Mouse (Mus musculus) heart, embryonic 12.5 days (tissue): ENCODE measurements around the gene Limd1. TPM values are rescaled to one million over a fixed set of nuclear protein-coding genes. Genes with fewer than 3 reads are reported as not detected.
A peak's percentile ranks its signal among the peaks of the same experiment; 100 is the strongest.

Source experiments
- ATAC-seq: fragments of 200-750 bp; cut with Nextera tagmentation; 2 replicates; pipeline ENCODE4 v1.8.0; 2017; ENCODE audit warnings: moderate TSS enrichment, moderate library complexity; ENCODE audit not compliant: insufficient number of reproducible peaks, low FRiP score
- H3K27ac ChIP-seq: fragments of 300-500 bp; sonication (generic); 2 replicates; pipeline ENCODE4 v1.5.1; 2016; ENCODE audit warnings: mild to moderate bottlenecking, moderate library complexity; ENCODE audit not compliant: poor library complexity, severe bottlenecking
- H3K27me3 ChIP-seq: fragments of 300-500 bp; sonication (generic); replicated peaks from 2 replicates; pipeline ENCODE4 v1.6.1; 2016; ENCODE audit warnings: mild to moderate bottlenecking, moderate library complexity
- H3K36me3 ChIP-seq: fragments of 300-500 bp; sonication (generic); 2 replicates; pipeline ENCODE4 v1.6.1; 2016; ENCODE audit warnings: mild to moderate bottlenecking, moderate library complexity
- H3K4me1 ChIP-seq: fragments of 300-500 bp; sonication (generic); replicated peaks from 2 replicates; pipeline ENCODE4 v1.6.1; 2016; ENCODE audit warnings: mild to moderate bottlenecking
- H3K4me2 ChIP-seq: fragments of 300-500 bp; sonication (generic); 2 replicates; pipeline ENCODE4 v1.6.1; 2016; ENCODE audit warnings: mild to moderate bottlenecking, moderate library complexity
- H3K4me3 ChIP-seq: fragments of 300-500 bp; sonication (generic); 2 replicates; pipeline ENCODE4 v1.5.1; 2016; ENCODE audit warnings: mild to moderate bottlenecking
- H3K9ac ChIP-seq: fragments of 300-500 bp; sonication (generic); 2 replicates; pipeline ENCODE4 v1.6.1; 2016; ENCODE audit warnings: mild to moderate bottlenecking, moderate library complexity
- H3K9me3 ChIP-seq: fragments of 300-500 bp; sonication (generic); replicated peaks from 2 replicates; pipeline ENCODE4 v1.6.1; 2016; ENCODE audit warnings: mild to moderate bottlenecking, moderate library complexity
- WGBS: fragments of 180-500 bp; shearing (Covaris S2); methylation state at CpG from one replicate; pipeline ENCODE4 v1.1.7; 2016; 5-methylcytosine and 5-hydroxymethylcytosine counted together
- polyA plus RNA-seq: library from polyadenylated mRNA; unstranded; fragments of >200 nt; fragmentation: Nextera tagmentation; extraction: Ambion mirVana; gene quantifications from 2 replicates; pipeline ENCODE4 v1.2.1, GENCODE M21; 2016

Gene Limd1
- polyA plus RNA-seq, 1 experiment from 2014 or later: 37.8 TPM

DNA sequence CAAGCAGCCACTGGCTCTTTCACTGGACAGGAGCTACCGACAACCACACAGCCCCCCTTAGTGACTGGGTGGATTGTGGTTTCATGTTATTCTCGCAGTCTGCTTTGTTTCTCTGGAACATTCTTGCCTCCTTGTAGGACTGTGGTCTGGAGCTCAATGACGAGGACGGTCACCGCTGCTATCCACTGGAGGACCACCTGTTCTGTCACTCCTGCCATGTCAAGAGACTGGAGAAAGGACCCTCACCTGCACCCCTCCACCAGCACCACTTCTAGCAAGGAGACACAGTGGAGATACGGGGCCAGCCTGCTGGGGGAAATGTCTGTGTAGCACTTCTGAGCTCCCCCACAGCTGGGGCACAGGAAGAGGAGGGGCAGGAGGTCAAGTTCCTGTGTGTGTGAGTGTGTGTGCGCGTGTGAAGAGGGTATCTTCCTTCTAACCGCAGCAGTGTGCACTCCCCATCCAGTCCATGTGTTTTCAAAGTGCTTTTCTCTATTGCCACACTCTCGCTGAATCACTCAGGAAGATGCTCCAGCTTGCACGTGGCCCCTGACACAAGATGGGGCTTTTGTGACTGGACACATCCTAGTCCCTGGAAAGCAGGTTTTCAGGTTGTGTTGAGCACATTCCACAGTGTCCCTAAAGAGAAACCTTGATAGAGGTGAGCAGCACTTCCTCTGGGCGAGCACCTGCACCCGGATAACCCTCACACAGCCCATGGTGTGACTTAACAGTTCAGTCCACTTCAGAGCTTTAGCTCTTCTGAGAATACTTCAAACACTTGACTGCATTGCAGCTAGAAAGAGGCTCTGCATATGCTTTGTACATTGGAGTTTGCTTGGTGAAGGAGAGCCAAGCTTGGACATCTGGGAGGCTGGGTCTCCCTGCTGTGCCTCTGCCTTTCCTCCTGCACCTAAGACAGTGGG, 40.7 kb downstream of the Limd1 start:
- Histone ChIP-seq H3K27ac (no peak overlapping the region; the same call in 1 of the 2 replicates), H3K4me1 (peaks cover 7% of the 10 kb centered on the region), H3K4me2 (no peak overlapping the region), H3K27me3 (no peaks in the 10 kb centered on the region), H3K9me3 (no peaks in the 10 kb centered on the region), H3K9ac (0 out of 2 replicates have a peak overlapping the region, but pooled peaks have one; percentile 42), H3K4me3 (no peak overlapping the region), H3K36me3 (peaks cover 52% of the 10 kb centered on the region)
- ATAC-seq: peak; percentile 59; the same call in 1 of the 2 replicates
- WGBS: 75% methylated on average over 13 of the region's 13 CpGs

DNA sequence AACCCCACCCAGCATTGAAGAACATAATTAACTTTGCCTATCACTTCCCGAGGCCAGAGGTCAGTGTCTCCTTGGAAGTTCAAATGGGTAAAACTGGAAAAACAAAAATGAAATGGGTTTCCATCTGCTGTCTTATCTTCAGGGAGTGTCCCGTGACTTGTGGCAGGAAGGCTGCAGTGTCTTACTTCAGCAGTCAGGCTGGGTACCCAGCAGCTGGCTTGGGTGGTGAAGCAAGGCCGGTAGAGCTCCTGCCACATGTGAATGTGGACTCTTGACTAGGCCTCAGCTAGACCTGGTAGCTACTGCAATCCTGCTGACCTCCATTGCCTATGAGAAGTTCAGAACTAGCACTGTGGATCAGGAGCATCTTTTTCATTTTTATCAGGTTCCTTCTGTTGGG, 42.2 kb downstream of the Limd1 start:
- H3K4me2 ChIP-seq: no peak overlapping the region
- H3K9me3 ChIP-seq: no peaks in the 10 kb centered on the region
- H3K27me3 ChIP-seq: no peaks in the 10 kb centered on the region
- peaks cover 49% of the 10 kb centered on the region for H3K36me3 ChIP-seq
- no peak overlapping the region for H3K4me3 ChIP-seq
- no peak for ATAC-seq
- H3K9ac ChIP-seq: no peak overlapping the region
- WGBS: 57% methylated on average over 3 of the region's 3 CpGs
- no peak overlapping the region for H3K27ac ChIP-seq
- peaks cover 7% of the 10 kb centered on the region for H3K4me1 ChIP-seq

DNA sequence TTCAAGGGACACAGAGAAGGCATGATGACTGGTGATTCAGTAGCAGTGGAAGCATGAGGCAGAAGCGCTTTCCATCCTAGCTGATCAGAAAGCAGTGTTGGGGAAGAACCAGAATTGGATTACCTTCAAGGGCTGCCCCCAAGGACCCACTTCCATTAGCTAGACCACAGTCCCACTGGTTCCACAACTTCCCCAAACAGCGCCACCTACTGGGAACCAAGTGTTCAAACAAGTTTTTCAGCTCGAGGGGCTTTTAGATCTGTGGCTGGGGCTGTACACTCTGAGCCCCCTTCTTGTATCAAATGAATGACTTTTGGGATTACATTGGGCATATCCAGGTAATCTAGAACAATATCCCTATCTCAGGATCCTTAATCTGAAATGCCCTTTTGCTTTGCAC, 45.2 kb downstream of the Limd1 start:
- H3K4me3 ChIP-seq: no peak overlapping the region
- no peak for ATAC-seq
- H3K27ac ChIP-seq: no peak overlapping the region
- no peak overlapping the region for H3K4me2 ChIP-seq
- WGBS: 28% methylated on average over 3 of the region's 3 CpGs
- peaks cover 12% of the 10 kb centered on the region for H3K4me1 ChIP-seq
- peaks cover 23% of the 10 kb centered on the region for H3K36me3 ChIP-seq
- H3K9ac ChIP-seq: no peak overlapping the region
- no peaks in the 10 kb centered on the region for H3K9me3 ChIP-seq
- H3K27me3 ChIP-seq: no peaks in the 10 kb centered on the region

DNA sequence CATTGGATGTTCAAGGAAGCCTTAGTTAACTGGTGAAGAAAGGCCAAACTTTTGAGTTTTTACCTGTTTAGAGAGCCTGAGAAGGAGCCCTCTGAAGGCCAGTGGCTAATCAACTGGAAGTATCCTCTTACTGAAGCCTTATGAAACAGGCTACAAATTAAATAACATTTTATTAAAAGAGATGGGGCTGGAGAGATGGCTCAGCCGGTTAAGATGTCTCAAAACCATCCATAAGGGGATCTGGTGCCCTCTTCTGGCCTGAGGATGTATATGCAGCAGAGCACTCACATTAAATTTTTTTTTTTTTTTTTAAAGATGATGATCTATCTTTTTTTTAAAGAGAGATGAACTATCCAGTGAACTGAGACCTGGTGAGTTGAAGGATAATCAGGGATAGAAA, 46.6 kb downstream of the Limd1 start:
- WGBS: 0% methylated on average over 1 of the region's 1 CpGs
- Histone ChIP-seq H3K4me2 (no peak overlapping the region), H3K9me3 (no peaks in the 10 kb centered on the region), H3K4me1 (peaks cover 8% of the 10 kb centered on the region; the same call in 1 of the 2 replicates), H3K9ac (no peak overlapping the region), H3K36me3 (peaks cover 9% of the 10 kb centered on the region), H3K27ac (no peak overlapping the region), H3K4me3 (no peak overlapping the region), H3K27me3 (no peaks in the 10 kb centered on the region)
- ATAC-seq: no peak

DNA sequence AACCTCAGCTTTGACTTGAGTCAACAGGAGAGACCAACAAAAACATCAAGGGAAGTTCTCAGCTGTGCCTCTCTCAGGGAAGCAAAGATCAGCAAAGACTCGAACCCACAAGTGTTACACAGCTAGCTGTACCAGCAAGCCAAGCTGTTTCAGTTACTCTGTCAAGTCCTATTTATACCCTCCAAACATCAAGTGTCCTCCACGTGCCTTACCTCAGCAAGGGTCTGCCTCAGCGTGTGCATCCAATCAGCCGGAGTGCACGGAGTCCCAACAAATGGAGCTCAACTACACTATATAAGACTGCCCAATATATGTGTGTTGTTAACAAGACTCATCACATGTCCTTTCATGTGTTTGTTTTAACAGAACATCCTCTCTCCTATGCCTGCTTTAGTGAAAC, 48.0 kb downstream of the Limd1 start:
- no peak overlapping the region for H3K27ac ChIP-seq
- WGBS: 60% methylated on average over 5 of the region's 5 CpGs
- peaks cover 11% of the 10 kb centered on the region for H3K4me1 ChIP-seq
- no peaks in the 10 kb centered on the region for H3K27me3 ChIP-seq
- no peaks in the 10 kb centered on the region for H3K9me3 ChIP-seq
- H3K36me3 ChIP-seq: no peaks in the 10 kb centered on the region
- no peak for ATAC-seq
- no peak overlapping the region for H3K9ac ChIP-seq
- no peak overlapping the region for H3K4me2 ChIP-seq
- H3K4me3 ChIP-seq: no peak overlapping the region

DNA sequence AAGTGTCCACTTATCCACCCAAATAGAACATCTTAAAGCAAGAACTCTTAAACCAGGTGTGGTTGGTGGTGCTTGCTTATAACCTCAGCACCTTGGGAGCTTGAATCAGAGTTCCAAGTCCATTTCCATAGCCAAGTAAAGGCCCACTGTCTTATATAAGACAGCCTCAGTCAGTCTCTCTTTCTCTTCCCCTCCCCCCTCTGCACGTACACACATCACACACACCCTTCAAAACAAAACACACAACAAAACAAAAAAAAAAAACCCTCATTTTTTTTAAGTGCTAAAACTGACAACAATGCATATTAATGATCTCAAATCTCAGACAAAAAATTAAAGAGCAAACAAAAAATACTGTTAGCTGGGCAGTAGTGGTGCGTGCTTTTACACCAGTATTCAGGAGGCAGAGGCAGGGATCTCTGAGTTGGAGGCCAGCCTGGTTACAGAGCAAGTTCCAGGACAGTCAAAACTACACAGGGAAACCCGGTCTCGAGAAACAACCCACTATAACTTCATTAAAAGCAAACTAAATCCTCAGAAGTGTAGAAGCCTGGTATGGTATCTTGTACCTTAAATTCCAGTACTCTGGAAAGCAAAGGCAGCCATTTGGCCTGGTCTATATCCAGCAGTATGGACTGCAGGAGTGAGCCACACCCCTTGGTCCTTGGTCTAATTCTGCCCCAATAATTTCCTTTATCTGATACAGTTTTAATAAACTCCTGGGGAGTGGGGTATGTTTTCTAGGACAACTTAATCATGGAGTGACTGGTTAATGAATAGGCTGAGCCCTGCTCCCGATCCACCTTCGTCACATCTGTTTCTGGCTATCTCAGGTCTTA, 49.8 kb downstream of the Limd1 start:
- peak overlapping the region; percentile 76 for H3K4me2 ChIP-seq
- H3K27ac ChIP-seq: peak overlapping the region; percentile 97
- peak overlapping the region; percentile 81 for H3K9ac ChIP-seq
- peaks cover 17% of the 10 kb centered on the region for H3K4me1 ChIP-seq
- H3K4me3 ChIP-seq: peak overlapping the region; percentile 83
- no peaks in the 10 kb centered on the region for H3K27me3 ChIP-seq
- ATAC-seq: no peak
- WGBS: 32% methylated on average over 6 of the region's 6 CpGs
- H3K9me3 ChIP-seq: no peaks in the 10 kb centered on the region
- no peaks in the 10 kb centered on the region for H3K36me3 ChIP-seq

DNA sequence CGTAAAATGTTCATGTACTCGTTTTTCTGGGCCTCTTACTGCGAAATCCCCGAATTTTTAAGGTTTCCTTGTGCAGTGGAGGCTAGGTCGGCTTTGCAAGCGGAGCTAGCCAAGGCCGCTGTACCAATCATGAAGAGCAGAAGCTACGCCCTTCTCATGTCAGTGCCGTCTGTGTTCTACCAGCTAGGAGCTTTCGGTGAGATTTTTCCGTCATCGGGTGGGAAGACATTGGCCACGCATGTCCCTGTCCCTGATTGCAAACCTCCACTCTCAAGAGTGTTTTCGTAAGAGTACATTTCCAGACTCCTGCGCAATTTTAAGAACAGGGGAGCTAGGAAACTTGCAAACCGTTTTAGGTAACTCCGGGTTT, 50.4 kb downstream of the Limd1 start:
- H3K27ac ChIP-seq: peak overlapping the region; percentile 97
- H3K4me1 ChIP-seq: peaks cover 17% of the 10 kb centered on the region
- 0 out of 2 replicates have a peak, but pooled peaks cover 1% of the 10 kb centered on the region for H3K36me3 ChIP-seq
- peak overlapping the region; percentile 81 for H3K9ac ChIP-seq
- H3K4me3 ChIP-seq: peak overlapping the region; percentile 83
- no peaks in the 10 kb centered on the region for H3K27me3 ChIP-seq
- no peaks in the 10 kb centered on the region for H3K9me3 ChIP-seq
- peak; percentile 53 for ATAC-seq
- peak overlapping the region; percentile 76 for H3K4me2 ChIP-seq
- WGBS: 1% methylated on average over 17 of the region's 17 CpGs

DNA sequence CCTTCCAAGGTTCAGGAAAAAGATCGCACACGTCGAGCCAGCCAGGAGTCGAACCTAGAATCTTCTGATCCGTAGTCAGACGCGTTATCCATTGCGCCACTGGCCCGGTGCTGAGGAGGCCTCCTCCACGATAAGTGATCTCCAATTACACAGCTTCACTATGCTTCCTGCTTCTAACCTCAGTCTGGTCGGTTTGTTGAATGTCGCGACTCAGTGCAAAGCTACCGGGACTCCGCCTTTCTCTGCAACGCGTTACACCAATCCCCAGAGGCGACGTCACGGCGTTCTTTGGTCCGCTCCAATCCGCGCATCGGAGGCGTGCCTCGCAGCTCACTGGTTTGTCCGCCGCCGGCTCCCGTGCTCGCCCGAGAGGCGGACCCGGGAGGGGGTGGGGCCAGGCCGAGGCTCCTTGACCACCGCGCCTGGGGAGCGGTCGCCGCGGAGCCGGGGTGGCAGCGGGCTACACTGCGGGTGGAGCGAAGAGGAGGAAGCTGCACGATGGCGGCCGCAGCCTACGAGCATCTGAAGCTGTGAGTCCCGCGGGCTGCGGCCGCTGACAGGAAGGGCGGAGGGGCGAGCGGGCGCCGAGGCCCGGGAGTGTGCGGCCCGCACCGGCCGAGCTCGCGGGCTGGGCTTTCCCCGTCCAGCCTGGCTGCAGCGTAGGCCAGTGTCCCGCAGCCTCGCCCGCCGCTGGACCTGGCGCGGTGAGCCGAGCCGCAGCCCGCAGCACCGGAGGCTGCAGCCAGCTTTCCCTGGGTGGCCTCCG, 51.1 kb downstream of the Limd1 start, which contains the start of gene Sacm1l:
TSS of gene Sacm1l (plus strand) at position 368 of the 766 bp plus-strand sequence.
- Histone ChIP-seq H3K27ac (peak within 1 kb of the TSS; percentile 97), H3K9me3 (no peaks in the 10 kb centered on the region), H3K27me3 (no peaks in the 10 kb centered on the region), H3K4me1 (peaks cover 17% of the 10 kb centered on the region), H3K36me3 (0 out of 2 replicates have a peak, but pooled peaks cover 4% of the 10 kb centered on the region), H3K4me3 (peak within 1 kb of the TSS; percentile 83), H3K9ac (peak within 1 kb of the TSS; percentile 93), H3K4me2 (peak within 1 kb of the TSS; percentile 76)
- peak; percentile 99 for ATAC-seq
- WGBS: under 1% methylated on average over 79 of the region's 79 CpGs

DNA sequence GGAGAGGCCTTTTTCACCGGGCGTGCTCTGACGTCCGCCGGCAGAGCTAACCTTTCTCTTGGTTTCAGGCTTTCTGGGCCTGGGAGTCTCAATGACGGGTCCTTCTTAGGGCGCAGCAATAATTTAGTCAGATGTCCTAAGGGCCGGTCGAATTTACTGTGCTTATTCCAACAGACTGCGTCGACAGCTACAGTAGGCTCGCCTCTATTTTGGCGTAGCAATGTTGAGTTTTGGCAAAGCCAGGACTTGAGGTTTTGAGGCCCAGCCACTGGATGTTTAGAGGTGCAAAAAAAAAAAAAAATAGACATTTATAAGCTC, 51.6 kb downstream of the Limd1 start:
- WGBS: under 1% methylated on average over 13 of the region's 13 CpGs

DNA sequence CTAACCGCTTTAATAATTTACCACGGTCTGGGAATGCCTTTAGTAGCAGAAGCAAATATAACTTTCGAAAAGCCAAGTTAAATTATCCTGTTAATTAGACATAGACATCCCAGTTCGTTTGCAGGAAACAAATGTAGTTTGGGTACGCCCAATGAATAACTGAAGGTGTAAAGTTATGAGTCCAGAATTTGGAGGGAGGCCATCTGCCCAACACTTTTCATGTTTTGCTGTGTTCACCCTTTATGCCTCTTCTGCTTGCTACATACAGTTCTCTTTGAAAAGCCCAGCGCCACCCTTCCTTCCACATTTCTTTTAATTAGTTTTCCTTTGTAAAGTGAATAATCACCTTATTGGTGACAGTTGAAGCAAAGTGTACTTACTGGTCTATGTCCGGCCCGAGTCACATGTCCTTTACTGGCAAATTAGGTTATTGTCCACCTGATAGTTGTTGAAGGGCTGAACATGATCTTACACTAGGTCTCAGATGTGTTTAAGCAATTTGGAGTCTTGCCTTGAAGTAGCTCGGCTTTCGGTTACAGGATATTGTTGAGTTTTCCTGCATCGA, 52.1 kb downstream of the Limd1 start:
- WGBS: 52% methylated on average over 11 of the region's 11 CpGs

More for the DNA sequence above, 51.6 kb downstream of the Limd1 start:
- H3K27ac ChIP-seq: peak overlapping the region; percentile 86
- H3K4me1 ChIP-seq: peaks cover 17% of the 10 kb centered on the region
- H3K4me3 ChIP-seq: peak overlapping the region; percentile 83
- H3K36me3 ChIP-seq: 0 out of 2 replicates have a peak, but pooled peaks cover 4% of the 10 kb centered on the region
- H3K4me2 ChIP-seq: peak overlapping the region; percentile 76
- H3K27me3 ChIP-seq: no peaks in the 10 kb centered on the region
- no peak for ATAC-seq
- H3K9me3 ChIP-seq: no peaks in the 10 kb centered on the region
- peak overlapping the region; percentile 93 for H3K9ac ChIP-seq

More for the DNA sequence above, 52.1 kb downstream of the Limd1 start:
- Histone ChIP-seq H3K4me2 (peak overlapping the region; percentile 76), H3K27ac (peak overlapping the region; percentile 86), H3K9me3 (no peaks in the 10 kb centered on the region), H3K4me3 (peak overlapping the region; percentile 83), H3K27me3 (no peaks in the 10 kb centered on the region), H3K36me3 (peaks cover 4% of the 10 kb centered on the region; the same call in 1 of the 2 replicates), H3K9ac (peak overlapping the region; percentile 93), H3K4me1 (peaks cover 17% of the 10 kb centered on the region)
- ATAC-seq: no peak
